Mouse (Mus musculus) forebrain, embryonic 10.5 days (tissue): Measurements from ENCODE around the gene Iqch. TPM values are rescaled to one million over a fixed set of nuclear protein-coding genes. Genes with fewer than 3 reads are reported as not detected.

Source experiments
- DNase-seq: peaks from one replicate; pipeline ENCODE4 v3.0.0-alpha.2; 2017; ENCODE audit warnings: low spot score; ENCODE audit errors: extremely low spot score
- H3K27ac ChIP-seq: fragments of 300-500 bp; sonication (generic); 2 replicates; pipeline ENCODE4 v1.5.1; 2016; ENCODE audit warnings: mild to moderate bottlenecking
- H3K27me3 ChIP-seq: fragments of 300-500 bp; sonication (generic); 2 replicates; pipeline ENCODE4 v1.6.1; 2016; ENCODE audit warnings: mild to moderate bottlenecking; ENCODE audit not compliant: poor library complexity, severe bottlenecking
- H3K36me3 ChIP-seq: fragments of 300-500 bp; sonication (generic); replicated peaks from 2 replicates; pipeline ENCODE4 v1.6.1; 2016; ENCODE audit warnings: mild to moderate bottlenecking, moderate library complexity
- H3K4me1 ChIP-seq: fragments of 300-500 bp; sonication (generic); 2 replicates; pipeline ENCODE4 v1.6.1; 2016
- H3K4me3 ChIP-seq: fragments of 300-500 bp; sonication (generic); 2 replicates; pipeline ENCODE4 v1.5.1; 2016; ENCODE audit warnings: mild to moderate bottlenecking, moderate library complexity
- H3K9me3 ChIP-seq: fragments of 300-500 bp; sonication (generic); 2 replicates; pipeline ENCODE4 v1.6.1; 2016; ENCODE audit warnings: mild to moderate bottlenecking, moderate library complexity
- WGBS: fragments of 180-500 bp; shearing (Covaris S2); methylation state at CpG from one replicate; pipeline ENCODE4 v1.1.7; 2016; 5-methylcytosine and 5-hydroxymethylcytosine counted together
- polyA plus RNA-seq: library from polyadenylated mRNA; unstranded; fragments of >200 nt; fragmentation: Nextera tagmentation; extraction: Ambion mirVana; gene quantifications from 2 replicates; pipeline ENCODE4 v1.2.1, GENCODE M21; 2016

The Iqch gene
- polyA plus RNA-seq, 1 experiment from 2014 or later, result 0.04 TPM

GRCm38 (mm10) chr9:63430652-63431051 lies 171.6 kb downstream of the Iqch start:
- DNase-seq, result no peak
- H3K27ac ChIP-seq, result no peak overlapping the region
- 74% methylated on average over 1 of the region's 1 CpGs for WGBS
- no peaks in the 10 kb centered on the region for H3K36me3 ChIP-seq
- H3K27me3 ChIP-seq, result no peaks in the 10 kb centered on the region
- no peaks in the 10 kb centered on the region for H3K9me3 ChIP-seq
- H3K4me1 ChIP-seq, result no peaks in the 10 kb centered on the region
- H3K4me3 ChIP-seq, result no peak overlapping the region

GRCm38 (mm10) chr9:63421096-63421736 lies 181.1 kb downstream of the Iqch start:
- H3K36me3 ChIP-seq, result no peaks in the 10 kb centered on the region
- peaks cover 10% of the 10 kb centered on the region; the same call in 1 of the 2 replicates for H3K27me3 ChIP-seq
- 67% methylated on average over 9 of the region's 9 CpGs for WGBS
- peaks cover 16% of the 10 kb centered on the region for H3K4me1 ChIP-seq
- no peak for DNase-seq
- H3K27ac ChIP-seq, result no peak overlapping the region
- no peaks in the 10 kb centered on the region for H3K9me3 ChIP-seq
- no peak overlapping the region for H3K4me3 ChIP-seq

GRCm38 (mm10) chr9:63420396-63420795 lies 181.9 kb downstream of the Iqch start:
- Histone ChIP-seq H3K27ac (no peak overlapping the region), H3K36me3 (no peaks in the 10 kb centered on the region), H3K27me3 (peaks cover 10% of the 10 kb centered on the region; the same call in 1 of the 2 replicates), H3K4me3 (no peak overlapping the region), H3K9me3 (no peaks in the 10 kb centered on the region), H3K4me1 (peaks cover 16% of the 10 kb centered on the region)
- 22% methylated on average over 6 of the region's 6 CpGs for WGBS
- DNase-seq, result no peak

- H3K4me3 ChIP-seq, result no peak overlapping the region
- H3K27me3 ChIP-seq, result no peaks in the 10 kb centered on the region
- DNase-seq, result no peak
- no peaks in the 10 kb centered on the region for H3K9me3 ChIP-seq
- 94% methylated on average over 1 of the region's 1 CpGs for WGBS
- peaks cover 38% of the 10 kb centered on the region for H3K4me1 ChIP-seq
- no peak overlapping the region for H3K27ac ChIP-seq
- no peaks in the 10 kb centered on the region for H3K36me3 ChIP-seq
These were observed 202.1 kb downstream of the Iqch start for GRCm38 (mm10) chr9:63400176-63400575.

- Histone ChIP-seq H3K4me1 (peaks cover 38% of the 10 kb centered on the region), H3K4me3 (peak overlapping the region; percentile 77), H3K27me3 (no peaks in the 10 kb centered on the region), H3K36me3 (no peaks in the 10 kb centered on the region), H3K27ac (peak overlapping the region; percentile 94), H3K9me3 (no peaks in the 10 kb centered on the region)
- WGBS, result 3% methylated on average over 8 of the region's 8 CpGs
- DNase-seq, result no peak
These were observed 202.9 kb downstream of the Iqch start for GRCm38 (mm10) chr9:63399463-63399815.

GRCm38 (mm10) chr9:63398611-63399462 lies 203.5 kb downstream of the Iqch start, which contains the start of gene 2300009A05Rik:
2300009A05Rik (minus strand) TSS chr9:63399246.
- WGBS, result under 1% methylated on average over 74 of the region's 74 CpGs
- H3K9me3 ChIP-seq, result no peaks in the 10 kb centered on the region

GRCm38 (mm10) chr9:63395612-63396011 lies 206.7 kb downstream of the Iqch start:
- 87% methylated on average over 7 of the region's 7 CpGs for WGBS
- Histone ChIP-seq H3K9me3 (no peaks in the 10 kb centered on the region), H3K36me3 (no peaks in the 10 kb centered on the region), H3K27ac (no peak overlapping the region), H3K4me1 (peaks cover 38% of the 10 kb centered on the region), H3K27me3 (no peaks in the 10 kb centered on the region), H3K4me3 (no peak overlapping the region)
- DNase-seq, result no peak

More at GRCm38 (mm10) chr9:63398611-63399462, 203.5 kb downstream of the Iqch start, which contains the start of gene 2300009A05Rik:
- Histone ChIP-seq H3K27me3 (no peaks in the 10 kb centered on the region), H3K36me3 (no peaks in the 10 kb centered on the region), H3K27ac (peak within 1 kb of the TSS; percentile 94), H3K4me1 (peaks cover 38% of the 10 kb centered on the region), H3K4me3 (peak within 1 kb of the TSS; percentile 77)
- peak; percentile 86 for DNase-seq

- Histone ChIP-seq H3K9me3 (no peaks in the 10 kb centered on the region), H3K27me3 (no peaks in the 10 kb centered on the region), H3K27ac (no peak overlapping the region), H3K4me3 (no peak overlapping the region), H3K36me3 (no peaks in the 10 kb centered on the region), H3K4me1 (peaks cover 7% of the 10 kb centered on the region; the same call in 1 of the 2 replicates)
- 80% methylated on average over 2 of the region's 2 CpGs for WGBS
- no peak for DNase-seq
These were observed 211.0 kb downstream of the Iqch start for GRCm38 (mm10) chr9:63391307-63391706.

- DNase-seq, result no peak
- H3K9me3 ChIP-seq, result no peaks in the 10 kb centered on the region
- WGBS, result 94% methylated on average over 4 of the region's 4 CpGs
- no peak overlapping the region for H3K27ac ChIP-seq
- no peaks in the 10 kb centered on the region for H3K27me3 ChIP-seq
- no peaks in the 10 kb centered on the region for H3K36me3 ChIP-seq
- no peak overlapping the region for H3K4me3 ChIP-seq
- peaks cover 6% of the 10 kb centered on the region for H3K4me1 ChIP-seq
These were observed 219.5 kb downstream of the Iqch start for GRCm38 (mm10) chr9:63382761-63383160.

- DNase-seq, result no peak
- Histone ChIP-seq H3K4me1 (peaks cover 27% of the 10 kb centered on the region), H3K27me3 (no peaks in the 10 kb centered on the region), H3K27ac (no peak overlapping the region), H3K36me3 (peaks cover 2% of the 10 kb centered on the region), H3K9me3 (no peaks in the 10 kb centered on the region), H3K4me3 (no peak overlapping the region)
- WGBS, result 85% methylated on average over 3 of the region's 3 CpGs
These were observed 222.0 kb downstream of the Iqch start for GRCm38 (mm10) chr9:63380326-63380725.

- no peaks in the 10 kb centered on the region for H3K27me3 ChIP-seq
- WGBS, result 24% methylated on average over 8 of the region's 8 CpGs
- no peaks in the 10 kb centered on the region for H3K9me3 ChIP-seq
- peak overlapping the region; percentile 90 for H3K4me3 ChIP-seq
- H3K4me1 ChIP-seq, result peaks cover 40% of the 10 kb centered on the region
- DNase-seq, result no peak
- peak overlapping the region; percentile 98 for H3K27ac ChIP-seq
- H3K36me3 ChIP-seq, result peaks cover 20% of the 10 kb centered on the region
These were observed 224.1 kb downstream of the Iqch start for GRCm38 (mm10) chr9:63378174-63378573.

GRCm38 (mm10) chr9:63377270-63378142 lies 224.8 kb downstream of the Iqch start, which contains the start of gene Map2k5:
Map2k5 (minus strand) TSS chr9:63377902.
- Histone ChIP-seq H3K4me1 (peaks cover 40% of the 10 kb centered on the region), H3K27ac (peak within 1 kb of the TSS; percentile 98), H3K9me3 (no peaks in the 10 kb centered on the region), H3K4me3 (peak within 1 kb of the TSS; percentile 90), H3K27me3 (no peaks in the 10 kb centered on the region), H3K36me3 (peaks cover 21% of the 10 kb centered on the region)
- 1% methylated on average over 58 of the region's 58 CpGs for WGBS
- DNase-seq, result peak; percentile 87
